Mouse (Mus musculus) brown adipose tissue, adult 24 weeks (tissue): ENCODE data around the gene Ampd2. TPM values are rescaled to one million over a fixed set of nuclear protein-coding genes. Genes with fewer than 3 reads are reported as not detected.

ENCODE experiments used
- H3K27ac ChIP-seq: fragments of 200-500 bp; replicated peaks from 2 replicates; pipeline ENCODE4 v1.5.1; 2012; ENCODE audit warnings: low read depth, mild to moderate bottlenecking, low read length
- H3K4me1 ChIP-seq: fragments of 200-500 bp; 2 replicates; pipeline ENCODE4 v1.6.1; 2012; ENCODE audit warnings: low read length, mixed read lengths; ENCODE audit not compliant: control insufficient read depth, insufficient read depth, insufficient read length
- H3K4me3 ChIP-seq: fragments of 200-500 bp; 2 replicates; pipeline ENCODE4 v1.5.1; 2012; ENCODE audit warnings: low read depth, mild to moderate bottlenecking, low read length, moderate library complexity; ENCODE audit not compliant: insufficient read depth
- polyA plus RNA-seq: library from polyadenylated mRNA; stranded (reverse); fragments of >200 nt; gene quantifications from 2 replicates; pipeline ENCODE4 v1.2.4, GENCODE M21; 2012; ENCODE audit not compliant: missing spikeins, insufficient read depth, insufficient read length

The Ampd2 gene
- polyA plus RNA-seq, 1 experiment = 13.5 TPM

GRCm38 (mm10) chr3:108111320-108111719 lies 24.9 kb upstream of the Ampd2 start:
- no peak overlapping the region for H3K4me3 ChIP-seq
- no peaks in the 10 kb centered on the region for H3K4me1 ChIP-seq
- no peak overlapping the region for H3K27ac ChIP-seq

GRCm38 (mm10) chr3:108105281-108105680 lies 18.8 kb upstream of the Ampd2 start:
- Histone ChIP-seq H3K4me1 (no peaks in the 10 kb centered on the region), H3K27ac (no peak overlapping the region), H3K4me3 (no peak overlapping the region)

- Histone ChIP-seq H3K27ac (no peak overlapping the region), H3K4me3 (no peak overlapping the region), H3K4me1 (no peaks in the 10 kb centered on the region)
Observed at GRCm38 (mm10) chr3:108102075-108102474, 15.6 kb upstream of the Ampd2 start.

- H3K4me1 ChIP-seq = no peaks in the 10 kb centered on the region
- H3K4me3 ChIP-seq = no peak overlapping the region
- no peak overlapping the region for H3K27ac ChIP-seq
Observed at GRCm38 (mm10) chr3:108101594-108101993, 15.1 kb upstream of the Ampd2 start.

GRCm38 (mm10) chr3:108098316-108098715 lies 11.9 kb upstream of the Ampd2 start:
- no peaks in the 10 kb centered on the region for H3K4me1 ChIP-seq
- H3K27ac ChIP-seq = no peak overlapping the region
- no peak overlapping the region for H3K4me3 ChIP-seq

- no peak overlapping the region for H3K4me3 ChIP-seq
- H3K27ac ChIP-seq = no peak overlapping the region
- no peaks in the 10 kb centered on the region for H3K4me1 ChIP-seq
Observed at GRCm38 (mm10) chr3:108097656-108098055, 11.2 kb upstream of the Ampd2 start.

GRCm38 (mm10) chr3:108096726-108097125 lies 10.3 kb upstream of the Ampd2 start:
- Histone ChIP-seq H3K27ac (no peak overlapping the region), H3K4me3 (no peak overlapping the region), H3K4me1 (no peaks in the 10 kb centered on the region)

GRCm38 (mm10) chr3:108096226-108096625 lies 9.8 kb upstream of the Ampd2 start:
- H3K4me3 ChIP-seq = no peak overlapping the region
- no peak overlapping the region for H3K27ac ChIP-seq
- H3K4me1 ChIP-seq = no peaks in the 10 kb centered on the region

- H3K27ac ChIP-seq = no peak overlapping the region
- no peaks in the 10 kb centered on the region for H3K4me1 ChIP-seq
- H3K4me3 ChIP-seq = no peak overlapping the region
Observed at GRCm38 (mm10) chr3:108094976-108095760, 8.7 kb upstream of the Ampd2 start.

GRCm38 (mm10) chr3:108094146-108094545 lies 7.7 kb upstream of the Ampd2 start:
- no peak overlapping the region for H3K4me3 ChIP-seq

GRCm38 (mm10) chr3:108093306-108093705 lies 6.9 kb upstream of the Ampd2 start:
- Histone ChIP-seq H3K27ac (no peak overlapping the region), H3K4me3 (no peak overlapping the region), H3K4me1 (no peaks in the 10 kb centered on the region)

More at GRCm38 (mm10) chr3:108094146-108094545, 7.7 kb upstream of the Ampd2 start:
- Histone ChIP-seq H3K27ac (no peak overlapping the region), H3K4me1 (no peaks in the 10 kb centered on the region)

- Histone ChIP-seq H3K4me1 (no peaks in the 10 kb centered on the region), H3K4me3 (no peak within 1 kb of the TSS), H3K27ac (no peak within 1 kb of the TSS)
Observed at GRCm38 (mm10) chr3:108092536-108093115, 6.2 kb upstream of the Ampd2 start, which contains the start of gene Gnat2. Gene Gnat2, plus strand, starts transcription at chr3:108092789.

GRCm38 (mm10) chr3:108092030-108092429 lies 5.6 kb upstream of the Ampd2 start:
- Histone ChIP-seq H3K4me1 (no peaks in the 10 kb centered on the region), H3K4me3 (no peak overlapping the region), H3K27ac (no peak overlapping the region)

- H3K4me3 ChIP-seq = no peak overlapping the region
- no peak overlapping the region for H3K27ac ChIP-seq
- H3K4me1 ChIP-seq = no peaks in the 10 kb centered on the region
Observed at GRCm38 (mm10) chr3:108090561-108090960, 4.1 kb upstream of the Ampd2 start.

GRCm38 (mm10) chr3:108089916-108090315 lies 3.5 kb upstream of the Ampd2 start:
- Histone ChIP-seq H3K27ac (no peak overlapping the region), H3K4me1 (no peaks in the 10 kb centered on the region), H3K4me3 (no peak overlapping the region)

- no peaks in the 10 kb centered on the region for H3K4me1 ChIP-seq
- H3K27ac ChIP-seq = no peak overlapping the region
- H3K4me3 ChIP-seq = no peak overlapping the region
Observed at GRCm38 (mm10) chr3:108088842-108089380, 2.5 kb upstream of the Ampd2 start.
